Mouse (Mus musculus): ENCODE results near the gene Mepce. TPM values are rescaled to one million over a fixed set of nuclear protein-coding genes. Genes with fewer than 3 reads are reported as not detected.

The Mepce gene
- polyA plus RNA-seq, 1 experiment from 2014 or later = 7.5 TPM

DNA sequence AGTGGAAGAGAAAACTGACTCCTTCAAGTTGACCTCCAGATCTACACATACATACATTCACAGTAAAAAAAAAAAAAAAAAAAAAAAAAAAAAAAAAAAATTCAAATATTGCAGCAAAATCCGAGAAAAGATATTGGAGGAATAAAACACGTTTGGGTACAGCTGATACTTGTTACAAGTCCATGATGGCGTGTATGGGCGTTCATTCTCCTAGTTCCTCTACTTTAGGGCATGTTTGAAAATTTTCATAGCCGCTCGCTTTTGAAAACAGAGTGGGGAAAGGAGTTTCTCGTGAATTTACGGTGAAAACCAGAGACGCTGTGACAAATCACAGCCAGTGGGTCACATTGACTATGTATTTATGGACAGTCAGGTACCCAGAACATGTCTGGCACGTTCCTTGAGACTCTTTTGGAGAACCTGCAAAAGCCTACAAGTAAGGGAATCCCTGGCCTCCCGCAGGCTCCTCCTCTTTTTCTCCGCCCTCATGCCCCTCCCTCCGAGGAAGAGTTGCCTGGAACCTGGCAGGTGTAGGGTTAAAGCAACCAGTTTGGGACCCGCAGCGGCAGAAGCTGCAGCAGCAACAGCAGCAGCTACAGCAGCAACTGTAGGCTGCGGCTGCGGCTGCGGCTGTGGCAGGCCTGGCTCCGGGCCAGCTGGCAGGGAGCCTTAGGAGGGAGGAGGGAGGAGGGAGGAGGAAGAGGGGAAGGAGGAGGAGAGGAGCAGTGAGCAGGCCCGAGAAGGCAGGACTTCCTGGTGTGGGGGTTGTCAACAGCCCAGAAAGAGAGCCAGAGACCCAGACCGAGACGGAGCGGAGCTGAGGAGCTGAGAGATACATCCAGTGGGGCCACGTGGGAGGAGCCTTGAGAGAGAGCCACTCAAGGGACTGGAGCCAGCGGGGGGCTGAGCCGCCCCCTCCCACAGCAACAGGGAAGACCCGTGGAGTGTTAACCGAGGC is 42.0 kb downstream of the Mepce start, which contains the start of gene Tsc22d4:
TSS of gene Tsc22d4 (plus strand) at position 517 of the 958 bp plus-strand sequence.
- H3K9ac ChIP-seq = peak within 1 kb of the TSS; percentile 71
- WGBS = 4% methylated on average over 28 of the region's 28 CpGs

DNA sequence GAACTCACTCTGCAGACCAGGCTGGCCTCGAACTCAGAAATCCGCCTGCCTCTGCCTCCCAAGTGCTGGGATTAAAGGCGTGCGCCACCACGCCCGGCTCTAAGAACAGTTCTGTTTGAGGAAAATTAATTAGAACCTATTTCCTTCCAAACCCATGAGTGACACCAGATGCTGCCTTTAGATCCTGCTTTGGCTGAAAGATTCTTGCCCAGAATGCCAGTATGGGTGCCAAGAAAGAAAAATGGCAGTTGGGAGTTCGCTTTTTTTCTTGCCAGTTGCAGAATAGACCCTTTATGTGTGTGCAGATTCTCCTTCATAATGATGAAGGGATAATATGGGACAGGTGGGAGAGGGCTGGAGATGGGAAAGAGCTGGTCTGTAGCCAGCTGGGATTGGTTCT is 43.3 kb downstream of the Mepce start:
- Histone ChIP-seq H3K9ac (no peak overlapping the region), H3K27ac (no peak overlapping the region), H3K4me2 (no peak overlapping the region), H3K4me1 (peaks cover 26% of the 10 kb centered on the region), H3K4me3 (replicated peaks) (no peak overlapping the region), H3K36me3 (no peaks in the 10 kb centered on the region), H3K9me3 (no peaks in the 10 kb centered on the region), H3K27me3 (replicated peaks) (no peaks in the 10 kb centered on the region)
- no peak for ATAC-seq (ENCODE audit: insufficient read depth, low FRiP score, low read depth)
- WGBS = 88% methylated on average over 7 of the region's 7 CpGs

More for the DNA sequence above, 42.0 kb downstream of the Mepce start, which contains the start of gene Tsc22d4:
- Histone ChIP-seq H3K9me3 (no peaks in the 10 kb centered on the region), H3K27me3 (replicated peaks) (no peaks in the 10 kb centered on the region), H3K4me2 (peak within 1 kb of the TSS; percentile 99), H3K4me3 (replicated peaks) (peak within 1 kb of the TSS; percentile 76), H3K4me1 (peaks cover 26% of the 10 kb centered on the region), H3K36me3 (no peaks in the 10 kb centered on the region), H3K27ac (peak within 1 kb of the TSS; percentile 96)
- ATAC-seq (ENCODE audit: insufficient read depth, low FRiP score, low read depth) = peak; percentile 87

- no peaks in the 10 kb centered on the region for H3K36me3 ChIP-seq
- H3K4me2 ChIP-seq = no peak overlapping the region
- 88% methylated on average over 6 of the region's 6 CpGs for WGBS
- H3K4me1 ChIP-seq = peaks cover 15% of the 10 kb centered on the region; the same call in 1 of the 2 replicates
- no peaks in the 10 kb centered on the region for H3K27me3 ChIP-seq (replicated peaks)
- no peak overlapping the region for H3K27ac ChIP-seq
- no peak for ATAC-seq (ENCODE audit: insufficient read depth, low FRiP score, low read depth)
- H3K9me3 ChIP-seq = no peaks in the 10 kb centered on the region
- H3K4me3 ChIP-seq (replicated peaks) = no peak overlapping the region
- no peak overlapping the region for H3K9ac ChIP-seq
Measured at GRCm38 (mm10) chr5:137742836-137743235, 44.6 kb downstream of the Mepce start.

- H3K4me3 ChIP-seq (replicated peaks) = peak overlapping the region; percentile 60; the same call in 1 of the 2 replicates
- no peak overlapping the region for H3K27ac ChIP-seq
- no peaks in the 10 kb centered on the region for H3K36me3 ChIP-seq
- H3K4me1 ChIP-seq = peaks cover 10% of the 10 kb centered on the region; the same call in 1 of the 2 replicates
- no peak overlapping the region for H3K9ac ChIP-seq
- peak overlapping the region; percentile 97 for H3K4me2 ChIP-seq
- no peaks in the 10 kb centered on the region for H3K27me3 ChIP-seq (replicated peaks)
- no peak for ATAC-seq (ENCODE audit: insufficient read depth, low FRiP score, low read depth)
- no peaks in the 10 kb centered on the region for H3K9me3 ChIP-seq
- 49% methylated on average over 10 of the region's 10 CpGs for WGBS
Measured at GRCm38 (mm10) chr5:137742048-137742447, 45.4 kb downstream of the Mepce start.

DNA sequence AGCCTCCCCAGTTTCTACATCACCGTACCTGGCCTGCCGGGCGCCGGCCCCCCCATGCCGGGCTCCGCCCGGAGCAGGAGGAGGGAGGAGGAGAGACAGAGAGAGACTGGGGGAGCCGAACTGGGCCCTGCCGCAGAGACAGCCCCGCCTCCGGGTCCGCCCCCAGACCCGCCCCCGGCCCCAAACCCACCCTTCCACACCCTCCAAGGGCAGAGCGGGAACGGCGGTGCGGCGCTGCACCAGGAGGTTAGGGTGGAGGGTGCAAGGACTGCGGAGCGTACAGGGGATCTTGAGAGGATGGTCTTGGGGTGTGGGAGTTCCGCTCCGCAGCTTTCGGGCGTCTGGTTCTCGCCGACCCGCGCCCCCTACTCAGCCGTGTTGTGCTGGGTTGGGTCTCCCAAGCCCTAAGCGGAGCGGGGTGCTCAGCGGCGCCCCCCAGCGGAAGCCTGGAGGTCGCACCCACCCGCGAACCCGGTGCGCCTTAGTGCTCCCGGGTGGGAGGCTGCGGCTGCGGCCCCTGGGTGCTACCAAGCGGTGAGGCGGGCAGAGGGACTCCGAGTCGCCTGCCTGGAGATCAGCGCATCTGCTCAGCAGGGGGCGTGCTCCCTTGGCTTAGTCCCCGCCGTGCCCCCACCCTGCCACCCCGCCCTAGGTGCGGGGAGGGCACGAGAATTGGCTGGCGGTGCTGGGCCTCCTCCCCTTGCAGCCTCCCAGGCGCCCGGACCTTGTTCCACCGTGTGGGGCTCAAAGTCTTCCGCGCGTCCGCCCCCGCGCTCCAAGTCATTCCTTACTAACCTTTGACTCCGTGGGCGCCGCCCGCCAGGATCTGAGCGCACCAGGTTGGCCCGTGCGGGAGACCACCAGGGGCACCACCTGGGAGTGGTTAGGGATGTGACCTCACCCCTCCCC is 46.2 kb downstream of the Mepce start, which contains the start of gene Nyap1:
TSS of gene Nyap1 (minus strand) at position 585 of the 909 bp plus-strand sequence.
- Histone ChIP-seq H3K4me2 (peak within 1 kb of the TSS; percentile 97), H3K4me1 (peaks cover 10% of the 10 kb centered on the region; the same call in 1 of the 2 replicates), H3K4me3 (replicated peaks) (peak within 1 kb of the TSS; percentile 60), H3K36me3 (no peaks in the 10 kb centered on the region), H3K9me3 (no peaks in the 10 kb centered on the region), H3K27ac (peak within 1 kb of the TSS; percentile 82), H3K9ac (peak within 1 kb of the TSS; percentile 68), H3K27me3 (replicated peaks) (no peaks in the 10 kb centered on the region)
- WGBS = under 1% methylated on average over 68 of the region's 71 CpGs
- peak; percentile 86 for ATAC-seq (ENCODE audit: insufficient read depth, low FRiP score, low read depth)

DNA sequence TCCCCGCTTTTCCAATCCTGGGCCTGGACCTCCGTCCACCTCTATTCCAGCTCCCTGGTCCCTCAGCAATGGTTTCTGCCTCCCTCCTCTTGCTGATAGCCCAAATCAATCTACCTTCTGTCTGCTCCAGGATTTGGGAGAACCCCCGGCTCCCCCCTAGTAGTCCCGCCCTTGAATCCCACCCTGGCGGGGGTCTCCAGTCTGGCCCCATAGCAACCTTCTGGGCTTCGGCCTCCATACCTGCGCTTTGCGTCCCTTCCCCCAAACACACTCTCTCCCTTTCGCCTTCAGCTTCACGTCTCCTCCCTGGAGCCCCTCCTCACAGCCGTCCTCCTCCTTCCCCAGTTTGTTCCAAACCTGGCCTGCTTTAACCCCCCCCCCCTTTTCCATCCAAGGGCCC is 46.9 kb downstream of the Mepce start:
- H3K36me3 ChIP-seq = peaks cover under 1% of the 10 kb centered on the region
- 11% methylated on average over 11 of the region's 11 CpGs for WGBS
- no peak; the same call in 1 of the 2 replicates for ATAC-seq (ENCODE audit: insufficient read depth, low FRiP score, low read depth)

DNA sequence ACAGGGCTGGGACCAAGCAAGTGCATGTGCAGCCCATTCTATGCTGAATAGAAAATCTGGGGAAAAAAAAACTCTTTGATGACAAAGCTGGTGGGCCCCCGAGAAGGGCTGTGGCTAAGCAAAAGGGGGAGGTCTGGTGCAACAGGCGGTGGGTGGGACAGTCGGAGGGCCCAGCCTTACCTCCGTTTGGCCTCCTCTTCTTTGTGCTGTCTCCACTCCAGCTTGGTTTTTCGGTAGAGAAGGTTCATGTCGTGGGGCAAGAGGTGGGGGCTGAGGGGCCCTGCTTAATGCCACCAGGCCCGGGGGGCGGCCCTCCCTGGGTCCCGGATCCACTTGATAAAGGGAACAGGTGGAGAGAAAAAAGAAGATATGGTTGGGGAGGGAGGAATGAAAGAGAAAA is 48.0 kb downstream of the Mepce start:
- no peak overlapping the region for H3K9ac ChIP-seq
- H3K4me2 ChIP-seq = peak overlapping the region; percentile 97
- H3K4me1 ChIP-seq = peaks cover 17% of the 10 kb centered on the region; the same call in 1 of the 2 replicates
- no peaks in the 10 kb centered on the region for H3K27me3 ChIP-seq (replicated peaks)
- H3K4me3 ChIP-seq (replicated peaks) = peak overlapping the region; percentile 11; the same call in 1 of the 2 replicates
- H3K27ac ChIP-seq = no peak overlapping the region
- H3K36me3 ChIP-seq = peaks cover 7% of the 10 kb centered on the region
- 62% methylated on average over 9 of the region's 9 CpGs for WGBS
- no peaks in the 10 kb centered on the region for H3K9me3 ChIP-seq
- no peak for ATAC-seq (ENCODE audit: insufficient read depth, low FRiP score, low read depth)

More for the DNA sequence above, 46.9 kb downstream of the Mepce start:
- Histone ChIP-seq H3K9ac (peak overlapping the region; percentile 68), H3K4me3 (replicated peaks) (peak overlapping the region; percentile 60), H3K9me3 (no peaks in the 10 kb centered on the region), H3K27me3 (replicated peaks) (no peaks in the 10 kb centered on the region), H3K4me1 (peaks cover 10% of the 10 kb centered on the region; the same call in 1 of the 2 replicates), H3K27ac (peak overlapping the region; percentile 82), H3K4me2 (peak overlapping the region; percentile 97)

DNA sequence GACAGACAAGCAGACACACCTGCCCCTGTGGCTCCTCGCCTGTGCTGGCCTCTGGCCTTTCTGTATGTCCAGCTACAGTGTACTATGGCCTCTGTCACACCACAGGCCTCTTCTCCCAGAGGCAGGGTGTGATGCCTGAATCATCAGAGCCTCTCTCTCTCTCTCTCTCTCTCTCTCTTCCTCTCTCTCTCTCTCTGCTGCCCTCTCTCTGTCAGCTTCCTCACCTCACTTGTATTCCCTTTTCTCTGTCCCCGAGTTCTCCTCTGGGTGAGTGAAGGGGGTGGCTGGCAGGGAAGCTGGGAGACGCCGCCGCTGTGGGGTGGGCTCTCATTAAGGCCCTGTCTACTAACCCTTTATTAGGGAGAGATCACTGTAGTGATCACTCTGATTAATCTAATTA is 48.9 kb downstream of the Mepce start:
- Histone ChIP-seq H3K9me3 (no peaks in the 10 kb centered on the region), H3K27ac (no peak overlapping the region), H3K4me1 (peaks cover 18% of the 10 kb centered on the region; the same call in 1 of the 2 replicates), H3K27me3 (replicated peaks) (no peaks in the 10 kb centered on the region), H3K4me2 (no peak overlapping the region), H3K36me3 (peaks cover 7% of the 10 kb centered on the region), H3K4me3 (replicated peaks) (no peak overlapping the region), H3K9ac (no peak overlapping the region)
- WGBS = 57% methylated on average over 5 of the region's 5 CpGs
- no peak for ATAC-seq (ENCODE audit: insufficient read depth, low FRiP score, low read depth)

GRCm38 (mm10) chr5:137737400-137737940 is 50.0 kb downstream of the Mepce start:
- peaks cover 18% of the 10 kb centered on the region; the same call in 1 of the 2 replicates for H3K4me1 ChIP-seq
- H3K27ac ChIP-seq = no peak overlapping the region
- no peak overlapping the region for H3K4me2 ChIP-seq
- H3K36me3 ChIP-seq = peaks cover 7% of the 10 kb centered on the region
- H3K9ac ChIP-seq = no peak overlapping the region
- H3K9me3 ChIP-seq = no peaks in the 10 kb centered on the region
- WGBS = 88% methylated on average over 6 of the region's 6 CpGs
- ATAC-seq (ENCODE audit: insufficient read depth, low FRiP score, low read depth) = no peak
- H3K27me3 ChIP-seq (replicated peaks) = no peaks in the 10 kb centered on the region
- no peak overlapping the region for H3K4me3 ChIP-seq (replicated peaks)

GRCm38 (mm10) chr5:137734289-137735061 is 53.0 kb downstream of the Mepce start:
- WGBS = 63% methylated on average over 6 of the region's 6 CpGs
- no peak overlapping the region for H3K9ac ChIP-seq
- H3K36me3 ChIP-seq = peaks cover 7% of the 10 kb centered on the region
- H3K27ac ChIP-seq = no peak overlapping the region
- H3K4me2 ChIP-seq = no peak overlapping the region
- no peaks in the 10 kb centered on the region for H3K27me3 ChIP-seq (replicated peaks)
- H3K9me3 ChIP-seq = no peaks in the 10 kb centered on the region
- no peak for ATAC-seq (ENCODE audit: insufficient read depth, low FRiP score, low read depth)
- no peak overlapping the region for H3K4me3 ChIP-seq (replicated peaks)
- 0 out of 2 replicates have a peak, but pooled peaks cover 10% of the 10 kb centered on the region for H3K4me1 ChIP-seq
